Mouse (Mus musculus) forebrain, embryonic 13.5 days (tissue): ENCODE results near the gene Ddx56. TPM values are rescaled to one million over a fixed set of nuclear protein-coding genes. Genes with fewer than 3 reads are reported as not detected.

Source experiments
- ATAC-seq: fragments of 200-750 bp; cut with Nextera tagmentation; 2 replicates; pipeline ENCODE4 v1.8.0; 2017
- H3K27ac ChIP-seq: fragments of 300-500 bp; sonication (generic); 2 replicates; pipeline ENCODE4 v1.5.1; 2015; ENCODE audit warnings: inconsistent platforms, mild to moderate bottlenecking, moderate library complexity
- H3K27me3 ChIP-seq: fragments of 300-500 bp; sonication (generic); 2 replicates; pipeline ENCODE4 v1.6.1; 2015; ENCODE audit warnings: mild to moderate bottlenecking, inconsistent platforms
- H3K36me3 ChIP-seq: fragments of 300-500 bp; sonication (generic); 2 replicates; pipeline ENCODE4 v1.6.1; 2015; ENCODE audit warnings: mild to moderate bottlenecking, inconsistent platforms; ENCODE audit not compliant: poor library complexity, severe bottlenecking
- H3K4me1 ChIP-seq: fragments of 300-500 bp; sonication (generic); 2 replicates; pipeline ENCODE4 v1.6.1; 2015; ENCODE audit warnings: inconsistent platforms
- H3K4me2 ChIP-seq: fragments of 300-500 bp; sonication (generic); 2 replicates; pipeline ENCODE4 v1.6.1; 2015; ENCODE audit warnings: inconsistent platforms, mild to moderate bottlenecking, moderate library complexity
- H3K4me3 ChIP-seq: fragments of 300-500 bp; sonication (generic); 2 replicates; pipeline ENCODE4 v1.5.1; 2015; ENCODE audit warnings: mild to moderate bottlenecking, inconsistent platforms
- H3K9ac ChIP-seq: fragments of 300-500 bp; sonication (generic); 2 replicates; pipeline ENCODE4 v1.6.1; 2015; ENCODE audit warnings: mild to moderate bottlenecking, inconsistent platforms
- H3K9me3 ChIP-seq: fragments of 300-500 bp; sonication (generic); replicated peaks from 2 replicates; pipeline ENCODE4 v1.6.1; 2016; ENCODE audit warnings: inconsistent platforms
- WGBS: fragments of 180-500 bp; shearing (Covaris S2); methylation state at CpG from one replicate; pipeline ENCODE4 v1.1.7; 2015; 5-methylcytosine and 5-hydroxymethylcytosine counted together
- polyA plus RNA-seq: library from polyadenylated mRNA; unstranded; fragments of >200 nt; fragmentation: Nextera tagmentation; extraction: Ambion mirVana; gene quantifications from 2 replicates; pipeline ENCODE4 v1.2.1, GENCODE M21; 2015

Ddx56 gene
- 84.2 and 92.6 TPM in 2 replicates for polyA plus RNA-seq

GRCm38 (mm10) chr11:6267320-6268254 is at the start of gene Ddx56:
Ddx56 (minus strand) TSS chr11:6267772.
- H3K4me3 ChIP-seq, result peak within 1 kb of the TSS; percentile 88
- H3K36me3 ChIP-seq, result peaks cover 69% of the 10 kb centered on the region
- ATAC-seq, result peak; percentile 97
- H3K27me3 ChIP-seq, result no peaks in the 10 kb centered on the region
- peaks cover 26% of the 10 kb centered on the region for H3K4me1 ChIP-seq
- H3K9ac ChIP-seq, result peak within 1 kb of the TSS; percentile 86
- H3K4me2 ChIP-seq, result peak within 1 kb of the TSS; percentile 95
- WGBS, result 3% methylated on average over 50 of the region's 50 CpGs
- peak within 1 kb of the TSS; percentile 89 for H3K27ac ChIP-seq
- H3K9me3 ChIP-seq, result no peaks in the 10 kb centered on the region

DNA sequence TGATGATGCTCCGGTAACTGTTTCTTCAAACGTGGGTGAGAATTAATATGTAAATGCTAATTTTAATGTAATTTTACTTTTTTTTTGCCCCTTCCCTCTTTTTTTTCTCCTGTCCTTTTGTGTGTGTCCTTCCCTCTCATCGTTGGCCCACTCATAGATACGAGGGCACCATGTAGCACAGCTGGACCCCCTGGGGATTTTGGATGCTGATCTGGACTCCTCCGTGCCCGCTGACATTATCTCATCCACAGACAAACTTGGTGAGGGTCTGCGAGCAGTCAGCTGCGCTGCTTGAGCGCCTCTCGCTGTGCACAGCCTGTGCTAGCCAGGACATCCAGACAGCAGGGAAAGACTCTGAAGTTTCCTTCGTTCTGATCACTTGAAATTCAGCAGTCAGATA is 49.2 kb upstream of the Ddx56 start:
- H3K27ac ChIP-seq, result no peak overlapping the region
- no peak for ATAC-seq
- H3K27me3 ChIP-seq, result no peaks in the 10 kb centered on the region
- no peak overlapping the region for H3K4me2 ChIP-seq
- no peak overlapping the region for H3K4me3 ChIP-seq
- peaks cover 48% of the 10 kb centered on the region for H3K36me3 ChIP-seq
- H3K9ac ChIP-seq, result no peak overlapping the region; the same call in 1 of the 2 replicates
- WGBS, result 88% methylated on average over 11 of the region's 11 CpGs
- H3K9me3 ChIP-seq, result no peaks in the 10 kb centered on the region
- H3K4me1 ChIP-seq, result no peaks in the 10 kb centered on the region

DNA sequence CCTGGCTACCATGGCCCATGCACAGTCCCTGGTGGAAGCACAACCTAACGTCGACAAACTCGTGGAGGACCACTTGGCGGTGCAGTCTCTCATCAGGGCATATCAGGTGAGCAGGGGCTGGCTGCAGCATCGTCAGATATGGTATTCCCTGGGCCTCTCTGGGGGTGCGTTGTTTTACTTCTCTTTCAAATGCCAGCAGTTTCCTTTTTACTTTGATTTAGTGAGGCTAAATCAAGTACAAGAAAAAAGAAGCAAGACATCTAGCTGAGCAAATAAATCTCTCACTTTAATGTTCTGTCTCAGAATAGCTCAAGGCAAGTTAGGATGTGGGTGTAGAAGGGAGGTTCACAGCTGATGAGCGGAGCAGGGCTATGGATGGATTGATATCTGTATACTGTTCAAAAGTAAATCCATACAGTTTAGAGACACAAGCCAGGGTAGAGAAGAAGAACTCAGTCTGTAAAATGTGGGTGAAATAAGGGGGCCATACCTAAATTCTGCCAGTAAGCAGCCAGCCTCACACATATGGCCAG is 46.4 kb upstream of the Ddx56 start:
- Histone ChIP-seq H3K36me3 (peaks cover 60% of the 10 kb centered on the region), H3K27ac (no peak overlapping the region), H3K4me1 (no peaks in the 10 kb centered on the region), H3K9me3 (no peaks in the 10 kb centered on the region), H3K9ac (no peak overlapping the region), H3K4me3 (no peak overlapping the region), H3K27me3 (no peaks in the 10 kb centered on the region), H3K4me2 (no peak overlapping the region)
- WGBS, result 91% methylated on average over 7 of the region's 7 CpGs
- no peak for ATAC-seq

DNA sequence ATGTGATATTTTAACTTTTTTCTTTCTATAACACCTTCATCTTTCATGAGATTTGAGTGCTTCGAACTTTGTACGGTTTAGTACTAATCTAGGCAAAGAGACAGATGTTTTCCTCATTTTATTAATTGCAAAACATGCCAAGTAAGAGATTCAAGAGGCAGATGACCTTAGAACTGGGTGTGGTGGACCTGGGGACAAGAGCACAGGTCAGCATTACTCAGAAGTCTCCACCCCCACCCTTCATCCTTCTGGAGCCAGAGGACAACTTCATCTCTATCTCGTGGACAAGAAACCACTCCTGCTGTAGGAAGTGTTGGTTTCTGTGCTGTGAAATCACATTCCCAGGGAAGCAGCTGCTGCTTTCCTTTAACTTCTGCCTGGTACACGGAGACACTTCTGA is 40.6 kb upstream of the Ddx56 start:
- ATAC-seq, result no peak
- no peak overlapping the region for H3K9ac ChIP-seq
- H3K4me2 ChIP-seq, result no peak overlapping the region
- no peaks in the 10 kb centered on the region for H3K9me3 ChIP-seq
- H3K4me3 ChIP-seq, result no peak overlapping the region
- no peaks in the 10 kb centered on the region for H3K4me1 ChIP-seq
- WGBS, result 87% methylated on average over 4 of the region's 4 CpGs
- H3K27me3 ChIP-seq, result no peaks in the 10 kb centered on the region
- peaks cover 29% of the 10 kb centered on the region for H3K36me3 ChIP-seq
- no peak overlapping the region for H3K27ac ChIP-seq

DNA sequence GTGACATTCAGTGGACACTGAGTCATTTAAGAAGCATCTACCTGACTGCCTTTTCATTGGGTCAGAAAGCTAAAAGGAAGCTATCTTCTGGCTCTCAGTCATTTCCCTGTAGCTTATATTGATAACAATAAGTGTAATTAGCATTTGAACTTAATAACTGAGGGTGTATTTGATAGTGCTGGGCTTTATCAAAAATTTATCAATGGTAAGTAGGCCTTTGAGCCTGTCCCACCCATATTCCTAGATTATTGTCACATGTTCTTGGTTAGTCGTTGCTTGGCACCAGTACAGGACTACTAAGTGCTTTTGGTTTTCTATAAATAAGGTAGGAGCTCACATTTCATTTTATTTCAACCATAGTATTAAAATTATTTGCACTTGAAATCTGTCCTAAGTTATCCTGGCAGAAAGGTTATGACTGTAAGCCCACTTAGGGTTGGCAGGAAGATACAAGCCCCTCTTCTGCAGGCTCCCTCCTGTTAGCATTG is 38.4 kb upstream of the Ddx56 start:
- no peak overlapping the region for H3K27ac ChIP-seq
- ATAC-seq, result no peak
- peaks cover 41% of the 10 kb centered on the region for H3K36me3 ChIP-seq
- no peaks in the 10 kb centered on the region for H3K4me1 ChIP-seq
- H3K4me3 ChIP-seq, result no peak overlapping the region
- H3K27me3 ChIP-seq, result no peaks in the 10 kb centered on the region
- no peaks in the 10 kb centered on the region for H3K9me3 ChIP-seq
- no peak overlapping the region for H3K4me2 ChIP-seq
- no peak overlapping the region for H3K9ac ChIP-seq
- 92% methylated on average over 1 of the region's 1 CpGs for WGBS

GRCm38 (mm10) chr11:6302793-6303192 is 35.2 kb upstream of the Ddx56 start:
- Histone ChIP-seq H3K4me3 (no peak overlapping the region), H3K9me3 (no peaks in the 10 kb centered on the region), H3K9ac (no peak overlapping the region), H3K27ac (no peak overlapping the region), H3K36me3 (peaks cover 59% of the 10 kb centered on the region), H3K4me1 (no peaks in the 10 kb centered on the region), H3K27me3 (no peaks in the 10 kb centered on the region), H3K4me2 (no peak overlapping the region)
- ATAC-seq, result no peak
- WGBS, result 75% methylated on average over 2 of the region's 2 CpGs

DNA sequence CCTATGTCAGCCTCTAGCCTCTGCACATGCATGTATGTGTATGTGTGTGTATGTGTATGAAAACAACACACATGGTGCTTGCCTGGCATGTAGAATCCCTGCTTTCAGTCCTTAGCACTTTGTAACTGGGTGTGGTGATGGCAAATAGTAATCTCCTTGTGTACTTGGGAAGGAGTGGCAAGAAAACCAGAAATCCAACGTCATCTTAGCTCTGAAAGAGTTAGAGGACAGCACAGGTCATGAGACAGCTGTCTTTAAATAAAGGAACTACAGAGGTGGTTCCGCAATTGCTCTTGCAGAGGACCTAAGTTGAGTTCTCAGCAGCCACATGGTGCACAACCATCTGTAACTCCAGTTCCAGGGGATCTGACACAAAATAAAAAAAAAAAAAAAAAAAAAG is 31.9 kb upstream of the Ddx56 start:
- no peak overlapping the region for H3K27ac ChIP-seq
- 83% methylated on average over 2 of the region's 2 CpGs for WGBS
- no peaks in the 10 kb centered on the region for H3K9me3 ChIP-seq
- no peaks in the 10 kb centered on the region for H3K27me3 ChIP-seq
- no peak overlapping the region for H3K4me2 ChIP-seq
- H3K9ac ChIP-seq, result no peak overlapping the region
- no peaks in the 10 kb centered on the region for H3K4me1 ChIP-seq
- H3K36me3 ChIP-seq, result peaks cover 61% of the 10 kb centered on the region
- H3K4me3 ChIP-seq, result no peak overlapping the region
- ATAC-seq, result no peak

GRCm38 (mm10) chr11:6296077-6296476 is 28.5 kb upstream of the Ddx56 start:
- Histone ChIP-seq H3K9me3 (no peaks in the 10 kb centered on the region), H3K9ac (no peak overlapping the region), H3K36me3 (peaks cover 39% of the 10 kb centered on the region), H3K27me3 (no peaks in the 10 kb centered on the region), H3K4me3 (no peak overlapping the region), H3K27ac (no peak overlapping the region), H3K4me1 (peaks cover 12% of the 10 kb centered on the region), H3K4me2 (no peak overlapping the region)
- ATAC-seq, result no peak

GRCm38 (mm10) chr11:6294632-6295031 is 27.1 kb upstream of the Ddx56 start:
- no peak overlapping the region for H3K4me2 ChIP-seq
- H3K27me3 ChIP-seq, result no peaks in the 10 kb centered on the region
- ATAC-seq, result no peak
- H3K4me3 ChIP-seq, result no peak overlapping the region
- H3K9ac ChIP-seq, result no peak overlapping the region
- H3K36me3 ChIP-seq, result peaks cover 26% of the 10 kb centered on the region
- H3K9me3 ChIP-seq, result no peaks in the 10 kb centered on the region
- WGBS, result 93% methylated on average over 4 of the region's 4 CpGs
- H3K27ac ChIP-seq, result no peak overlapping the region
- peaks cover 12% of the 10 kb centered on the region for H3K4me1 ChIP-seq

DNA sequence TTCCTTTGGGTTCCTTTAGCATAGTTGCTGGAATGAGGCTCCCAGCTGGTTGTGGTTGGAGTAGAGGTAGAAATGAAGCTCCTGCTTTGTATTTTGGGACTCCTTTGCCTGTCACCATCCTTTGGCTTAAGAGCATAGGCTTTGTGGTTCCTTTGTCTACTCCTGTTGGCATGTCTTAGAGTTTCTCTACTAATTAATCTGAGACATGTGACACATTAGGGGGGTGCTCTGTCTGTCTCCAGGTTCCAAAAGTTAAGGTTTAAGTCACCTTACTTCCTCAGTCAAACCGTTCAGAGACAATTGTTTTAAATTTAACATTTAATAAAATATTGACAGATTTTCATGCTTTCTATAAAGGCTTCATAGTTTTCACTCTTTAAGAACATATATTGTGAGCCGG is 26.0 kb upstream of the Ddx56 start:
- 96% methylated on average over 2 of the region's 2 CpGs for WGBS
- H3K4me2 ChIP-seq, result no peak overlapping the region

DNA sequence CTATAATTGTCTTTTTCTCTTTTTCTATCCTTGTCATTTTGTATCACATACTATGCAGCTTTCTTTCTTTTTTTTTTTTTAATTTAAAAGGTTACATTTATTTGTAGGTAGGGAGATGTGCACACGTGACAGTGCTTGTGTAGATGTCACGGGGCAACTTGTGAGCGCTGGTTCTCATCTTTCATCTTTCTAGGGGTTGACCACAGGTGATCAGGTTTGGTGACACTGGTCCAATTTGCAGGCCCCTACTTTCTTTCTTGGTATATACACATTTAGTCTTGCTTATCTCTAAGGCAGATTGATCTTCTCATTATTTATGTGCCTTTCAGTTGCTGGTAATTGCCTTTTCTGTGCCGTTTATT is 25.4 kb upstream of the Ddx56 start:
- H3K4me2 ChIP-seq, result peak overlapping the region; percentile 75
- 92% methylated on average over 4 of the region's 4 CpGs for WGBS
- H3K4me1 ChIP-seq, result peaks cover 12% of the 10 kb centered on the region
- no peaks in the 10 kb centered on the region for H3K27me3 ChIP-seq
- ATAC-seq, result no peak
- peaks cover 11% of the 10 kb centered on the region for H3K36me3 ChIP-seq
- no peak overlapping the region for H3K27ac ChIP-seq
- no peak overlapping the region for H3K9ac ChIP-seq
- no peak overlapping the region; the same call in 1 of the 2 replicates for H3K4me3 ChIP-seq
- no peaks in the 10 kb centered on the region for H3K9me3 ChIP-seq

More for the DNA sequence above, 26.0 kb upstream of the Ddx56 start:
- Histone ChIP-seq H3K4me1 (peaks cover 12% of the 10 kb centered on the region), H3K27me3 (no peaks in the 10 kb centered on the region), H3K9ac (no peak overlapping the region), H3K9me3 (no peaks in the 10 kb centered on the region), H3K27ac (no peak overlapping the region), H3K36me3 (peaks cover 18% of the 10 kb centered on the region), H3K4me3 (no peak overlapping the region)
- ATAC-seq, result no peak

DNA sequence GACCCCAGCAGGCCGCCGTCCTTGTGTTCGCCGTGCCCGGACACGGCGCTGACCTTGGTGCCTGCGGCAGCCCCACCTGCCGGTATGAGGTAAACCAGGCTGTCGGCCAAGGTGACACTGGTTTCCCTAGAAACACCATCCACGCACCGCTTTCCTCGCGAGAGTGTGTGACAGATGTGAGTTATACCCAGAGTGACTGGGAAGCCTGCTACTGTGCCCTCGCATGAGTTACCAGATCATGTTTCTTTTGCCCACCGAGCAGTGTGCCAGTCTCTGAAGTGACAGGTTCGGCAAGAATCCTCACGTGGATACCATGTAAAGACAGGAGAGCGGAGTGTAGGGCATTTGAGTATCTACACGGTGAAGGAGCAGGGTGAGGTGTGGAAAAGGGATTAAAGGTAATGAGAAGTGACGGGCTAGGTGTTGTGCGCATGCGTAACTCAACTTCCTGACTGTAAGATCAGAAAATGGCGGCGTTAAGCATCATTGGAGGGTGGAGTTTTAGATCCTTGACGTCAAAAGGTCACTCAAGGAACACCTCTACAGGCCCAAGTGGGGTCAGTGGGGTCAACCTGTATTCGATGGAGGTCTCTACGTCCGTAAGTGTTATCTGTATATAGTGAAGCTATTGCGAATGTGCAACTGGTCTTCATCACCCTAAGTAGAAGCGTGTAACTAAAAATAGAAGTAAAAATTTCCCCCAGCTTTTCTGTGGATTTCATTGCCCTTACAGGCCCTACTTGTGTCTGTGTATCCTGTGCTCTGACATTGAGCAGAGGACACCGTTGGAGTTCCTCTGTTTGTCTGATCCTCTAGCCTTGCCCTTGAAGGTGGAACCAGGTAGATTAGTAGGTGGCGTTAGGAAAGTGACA is 24.8 kb upstream of the Ddx56 start:
- Histone ChIP-seq H3K9me3 (no peaks in the 10 kb centered on the region), H3K9ac (peak overlapping the region; percentile 75), H3K4me3 (peak overlapping the region; percentile 72), H3K27ac (peak overlapping the region; percentile 85), H3K27me3 (no peaks in the 10 kb centered on the region), H3K4me1 (peaks cover 12% of the 10 kb centered on the region), H3K36me3 (peaks cover 5% of the 10 kb centered on the region), H3K4me2 (peak overlapping the region; percentile 75)
- 19% methylated on average over 30 of the region's 33 CpGs for WGBS
- peak; percentile 63; the same call in 1 of the 2 replicates for ATAC-seq
